Mouse (Mus musculus) gastrocnemius, postnatal 10 days (tissue): ENCODE data around the gene Hist2h3b. TPM values are rescaled to one million over a fixed set of nuclear protein-coding genes. Genes with fewer than 3 reads are reported as not detected.
"Not testable (repeated sequence)": the region's sequence is repeated elsewhere in the genome, so short reads cannot be mapped to it uniquely, and the experiment has no call there.

Experiments used
- DNase-seq: peaks from one replicate; pipeline ENCODE4 v3.0.0; 2021; ENCODE audit warnings: mixed read lengths
- long read RNA-seq, 2 experiments: library from polyadenylated mRNA; stranded (forward); transcript quantifications; one replicate each; pipeline ENCODE4 v2.0.0; 2021
- total RNA-seq, 2 experiments: library from RNA; stranded (reverse); gene quantifications; 2 replicates each; pipeline ENCODE4 v1.2.3; 2021

Hist2h3b gene
- 100 to 1,000 TPM; 371 to 396 TPM for total RNA-seq
- long read RNA-seq, experiment 1: 0 reads
- long read RNA-seq, experiment 2: 0 reads

GRCm38 (mm10) chr3:96268051-96268775 is at the start of gene Hist2h3b:
TSS of gene Hist2h3b (plus strand) at chr3:96268654.
- DNase-seq: peak; percentile 66

GRCm38 (mm10) chr3:96219191-96219641 is 49.2 kb upstream of the Hist2h3b start:
- no peak for DNase-seq

- DNase-seq: peak; percentile 65
Measured at GRCm38 (mm10) chr3:96219661-96220130, 48.8 kb upstream of the Hist2h3b start, which contains the start of the genes Bola1 and Hist2h2ab. TSS of gene Bola1 (minus strand) at chr3:96219709. TSS of gene Hist2h2ab (plus strand) at chr3:96219865.

- DNase-seq: not testable (repeated sequence)
Measured at GRCm38 (mm10) chr3:96220131-96220764, 48.2 kb upstream of the Hist2h3b start.

GRCm38 (mm10) chr3:96220765-96221639 is 47.5 kb upstream of the Hist2h3b start, which contains the start of the genes Hist2h2ac and Hist2h2be:
TSS of gene Hist2h2ac (minus strand) at chr3:96220880.
TSS of gene Hist2h2be (plus strand) at chr3:96221119.
- DNase-seq: peak; percentile 48

GRCm38 (mm10) chr3:96221640-96222038 is 46.8 kb upstream of the Hist2h3b start:
- no peak for DNase-seq

GRCm38 (mm10) chr3:96222774-96223173 is 45.7 kb upstream of the Hist2h3b start:
- no peak for DNase-seq

- no peak for DNase-seq
Measured at GRCm38 (mm10) chr3:96225421-96225820, 43.0 kb upstream of the Hist2h3b start.

- DNase-seq: no peak
Measured at GRCm38 (mm10) chr3:96226695-96227648, 41.5 kb upstream of the Hist2h3b start.

GRCm38 (mm10) chr3:96228828-96229227 is 39.6 kb upstream of the Hist2h3b start:
- DNase-seq: no peak

- no peak for DNase-seq
Measured at GRCm38 (mm10) chr3:96230404-96230803, 38.0 kb upstream of the Hist2h3b start.

- no peak for DNase-seq
Measured at GRCm38 (mm10) chr3:96230910-96231757, 37.3 kb upstream of the Hist2h3b start.

- no peak for DNase-seq
Measured at GRCm38 (mm10) chr3:96231758-96232120, 36.7 kb upstream of the Hist2h3b start.

GRCm38 (mm10) chr3:96234914-96235313 is 33.5 kb upstream of the Hist2h3b start:
- DNase-seq: no peak

GRCm38 (mm10) chr3:96235836-96236235 is 32.6 kb upstream of the Hist2h3b start:
- DNase-seq: no peak

GRCm38 (mm10) chr3:96236834-96237334 is 31.6 kb upstream of the Hist2h3b start:
- DNase-seq: no peak

- DNase-seq: no peak
Measured at GRCm38 (mm10) chr3:96237335-96237903, 31.0 kb upstream of the Hist2h3b start.

- no peak for DNase-seq
Measured at GRCm38 (mm10) chr3:96237904-96238511, 30.4 kb upstream of the Hist2h3b start.
